Comparison of ENCODE assay signal across 1 mouse cellular context in the genomic region with DNA sequence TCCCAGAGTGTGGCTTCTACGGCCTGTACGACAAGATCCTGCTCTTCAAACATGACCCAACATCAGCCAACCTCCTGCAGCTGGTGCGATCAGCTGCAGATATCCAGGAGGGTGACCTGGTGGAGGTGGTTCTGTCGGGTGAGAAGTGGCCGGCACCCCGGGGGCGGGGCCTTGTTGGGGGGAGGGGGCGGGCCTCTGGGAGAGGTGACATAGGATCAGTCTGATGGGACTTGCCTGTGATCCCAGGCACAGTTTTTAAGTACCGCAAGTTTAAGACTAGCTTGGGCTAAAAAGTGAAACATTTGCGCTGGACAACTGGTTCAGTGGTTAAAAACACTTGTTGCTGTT.
TF ChIP-seq lines count a peak whose summit lies in the region.

No protein-coding gene starts in this region.

TF ChIP-seq in CH12.LX, 34 proteins besides CTCF, POLR2A, EP300 and RAD21:
- TF ChIP-seq UBTF (IDR thresholded peaks at IDR 0.05; ENCODE audit: low read depth, low read length) (no peak), PAX5 (IDR thresholded peaks at IDR 0.05; ENCODE audit: low read length) (no peak), MYC (IDR thresholded peaks at IDR 0.05; ENCODE audit: low read depth, low read length) (no peak), SIN3A (IDR thresholded peaks at IDR 0.05; ENCODE audit: low read length) (0 out of 2 replicates have a peak, but pooled peaks have one; percentile 13), KAT2A (IDR thresholded peaks at IDR 0.05; ENCODE audit: insufficient replicate concordance, low read length) (no peak), NRF1 (IDR thresholded peaks at IDR 0.05; ENCODE audit: low read depth, low read length) (no peak), ETS1 (conservative IDR thresholded peaks at IDR 0.05; ENCODE audit: low read depth, low read length) (no peak), MEF2A (IDR thresholded peaks at IDR 0.05; ENCODE audit: borderline replicate concordance, low read depth, low read length) (no peak)
